Mouse (Mus musculus) neural tube, embryonic 14.5 days (tissue): Measurements from ENCODE around the gene Rhpn2. TPM values are rescaled to one million over a fixed set of nuclear protein-coding genes. Genes with fewer than 3 reads are reported as not detected.

Source experiments
- ATAC-seq: fragments of 200-750 bp; cut with Nextera tagmentation; 2 replicates; pipeline ENCODE4 v1.8.0; 2017; ENCODE audit warnings: low read depth, mild to moderate bottlenecking, moderate TSS enrichment, moderate library complexity
- H3K27ac ChIP-seq: fragments of 300-500 bp; sonication (generic); 2 replicates; pipeline ENCODE4 v1.5.1; 2014; ENCODE audit warnings: low read depth, mild to moderate bottlenecking, control low read depth, low read length, moderate library complexity, mixed read lengths
- H3K27me3 ChIP-seq: fragments of 300-500 bp; sonication (generic); 2 replicates; pipeline ENCODE4 v1.6.1; 2014; ENCODE audit warnings: low read length; ENCODE audit not compliant: control insufficient read depth, insufficient read depth
- H3K36me3 ChIP-seq: fragments of 300-500 bp; sonication (generic); 2 replicates; pipeline ENCODE4 v1.6.1; 2014; ENCODE audit warnings: low read length, mixed read lengths; ENCODE audit not compliant: control insufficient read depth, insufficient read depth
- H3K4me1 ChIP-seq: fragments of 300-500 bp; sonication (generic); 2 replicates; pipeline ENCODE4 v1.6.1; 2014; ENCODE audit warnings: low read length; ENCODE audit not compliant: control insufficient read depth, insufficient read depth
- H3K4me2 ChIP-seq: fragments of 300-500 bp; sonication (generic); 2 replicates; pipeline ENCODE4 v1.6.1; 2014; ENCODE audit warnings: mild to moderate bottlenecking, low read depth, low read length, control low read depth
- H3K4me3 ChIP-seq: fragments of 300-500 bp; sonication (generic); 2 replicates; pipeline ENCODE4 v1.5.1; 2014; ENCODE audit warnings: low read depth, low read length, control low read depth, mixed read lengths
- H3K9ac ChIP-seq: fragments of 300-500 bp; sonication (generic); replicated peaks from 2 replicates; pipeline ENCODE4 v1.6.1; 2014; ENCODE audit warnings: low read depth, mild to moderate bottlenecking, control low read depth, low read length, mixed read lengths
- H3K9me3 ChIP-seq: fragments of 300-500 bp; sonication (generic); 2 replicates; pipeline ENCODE4 v1.6.1; 2016; ENCODE audit warnings: low read length; ENCODE audit not compliant: control insufficient read depth
- WGBS: fragments of 180-500 bp; shearing (Covaris S2); extraction: QIAGEN DNeasy Blood & Tissue Kit; methylation state at CpG from one replicate; pipeline ENCODE4 v1.1.7; 2014; 5-methylcytosine and 5-hydroxymethylcytosine counted together
- polyA plus RNA-seq: library from polyadenylated mRNA; unstranded; fragments of >200 nt; fragmentation: Nextera tagmentation; extraction: Ambion mirVana; gene quantifications from 2 replicates; pipeline ENCODE4 v1.2.1, GENCODE M21; 2014

The Rhpn2 gene
- polyA plus RNA-seq, 1 experiment from 2014 or later: 5.8 TPM

GRCm38 (mm10) chr7:35341282-35341681, 7.3 kb downstream of the Rhpn2 start:
- Histone ChIP-seq H3K4me1 (no peaks in the 10 kb centered on the region), H3K9me3 (no peaks in the 10 kb centered on the region), H3K9ac (no peak overlapping the region), H3K27me3 (no peaks in the 10 kb centered on the region), H3K4me2 (no peak overlapping the region), H3K36me3 (no peaks in the 10 kb centered on the region), H3K27ac (no peak overlapping the region), H3K4me3 (no peak overlapping the region)
- no peak for ATAC-seq
- WGBS: 85% methylated on average over 6 of the region's 6 CpGs

GRCm38 (mm10) chr7:35342498-35342897, 8.5 kb downstream of the Rhpn2 start:
- no peaks in the 10 kb centered on the region for H3K4me1 ChIP-seq
- H3K9me3 ChIP-seq: no peaks in the 10 kb centered on the region
- H3K9ac ChIP-seq: no peak overlapping the region
- 73% methylated on average over 4 of the region's 4 CpGs for WGBS
- no peak overlapping the region for H3K4me3 ChIP-seq
- H3K4me2 ChIP-seq: no peak overlapping the region
- ATAC-seq: no peak
- no peaks in the 10 kb centered on the region for H3K36me3 ChIP-seq
- H3K27ac ChIP-seq: no peak overlapping the region
- no peaks in the 10 kb centered on the region for H3K27me3 ChIP-seq

DNA sequence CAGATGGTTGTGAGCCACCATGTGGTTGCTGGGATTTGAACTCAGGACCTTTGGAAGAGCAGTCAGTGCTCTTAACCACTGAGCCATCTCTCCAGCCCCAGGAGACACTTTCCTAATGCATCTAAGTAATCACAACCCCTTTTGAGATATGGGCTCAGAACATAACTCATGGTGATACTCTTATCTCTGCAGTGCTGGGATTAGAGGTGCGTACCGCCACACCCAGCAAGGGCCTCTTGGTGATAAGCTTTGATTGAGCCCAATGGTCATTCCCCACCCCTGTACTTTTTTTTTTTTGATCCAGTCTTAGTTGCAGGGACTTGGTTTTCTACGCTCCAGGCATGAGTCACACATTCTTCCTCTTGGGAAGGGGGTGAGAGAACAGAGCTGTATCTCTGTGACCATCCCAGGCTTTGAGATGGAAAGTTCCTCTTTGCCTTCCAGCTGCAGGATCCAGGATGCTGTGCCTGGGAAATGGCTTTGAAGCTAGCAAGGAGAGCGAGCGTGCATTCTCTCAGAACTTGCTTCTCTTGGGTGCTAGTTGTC, 10.9 kb downstream of the Rhpn2 start:
- Histone ChIP-seq H3K9ac (no peak overlapping the region), H3K4me1 (no peaks in the 10 kb centered on the region), H3K4me3 (no peak overlapping the region), H3K36me3 (no peaks in the 10 kb centered on the region), H3K27me3 (no peaks in the 10 kb centered on the region), H3K9me3 (no peaks in the 10 kb centered on the region), H3K27ac (no peak overlapping the region), H3K4me2 (no peak overlapping the region)
- 94% methylated on average over 5 of the region's 5 CpGs for WGBS
- no peak for ATAC-seq

- 79% methylated on average over 17 of the region's 18 CpGs for WGBS
- Histone ChIP-seq H3K9me3 (no peaks in the 10 kb centered on the region), H3K27ac (no peak overlapping the region), H3K4me2 (no peak overlapping the region), H3K27me3 (no peaks in the 10 kb centered on the region), H3K4me3 (no peak overlapping the region), H3K9ac (no peak overlapping the region), H3K4me1 (no peaks in the 10 kb centered on the region), H3K36me3 (no peaks in the 10 kb centered on the region)
- ATAC-seq: no peak
Measured at GRCm38 (mm10) chr7:35347918-35348700, 14.1 kb downstream of the Rhpn2 start.

DNA sequence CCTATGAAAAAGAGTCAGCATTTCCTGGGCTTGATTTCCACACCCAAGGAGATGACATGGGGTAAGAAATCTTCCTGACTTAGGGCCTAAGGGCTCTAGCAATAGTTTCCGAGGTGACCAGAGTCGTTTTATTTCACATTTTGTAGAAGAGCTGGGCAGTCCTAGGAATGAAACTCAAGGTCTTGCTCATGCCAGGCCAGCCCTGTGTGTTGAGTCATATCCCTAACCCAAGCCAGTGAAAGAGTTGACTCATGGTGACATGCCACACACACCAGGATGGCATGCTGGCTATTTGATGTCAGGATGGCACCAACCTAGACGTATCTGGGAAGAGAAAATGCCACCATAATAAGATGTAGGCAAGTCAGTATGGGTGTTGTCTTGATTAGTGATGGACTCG, 15.1 kb downstream of the Rhpn2 start:
- Histone ChIP-seq H3K4me3 (no peak overlapping the region), H3K4me1 (no peaks in the 10 kb centered on the region), H3K9ac (no peak overlapping the region), H3K27ac (no peak overlapping the region), H3K9me3 (no peaks in the 10 kb centered on the region), H3K4me2 (no peak overlapping the region), H3K36me3 (no peaks in the 10 kb centered on the region), H3K27me3 (no peaks in the 10 kb centered on the region)
- 95% methylated on average over 4 of the region's 4 CpGs for WGBS
- no peak for ATAC-seq

GRCm38 (mm10) chr7:35349886-35350684, 16.1 kb downstream of the Rhpn2 start:
- no peak overlapping the region for H3K27ac ChIP-seq
- ATAC-seq: no peak
- WGBS: 90% methylated on average over 8 of the region's 8 CpGs

GRCm38 (mm10) chr7:35351155-35351554, 17.2 kb downstream of the Rhpn2 start:
- 91% methylated on average over 3 of the region's 3 CpGs for WGBS
- no peaks in the 10 kb centered on the region for H3K36me3 ChIP-seq
- no peak overlapping the region for H3K9ac ChIP-seq
- H3K4me1 ChIP-seq: no peaks in the 10 kb centered on the region
- ATAC-seq: no peak
- no peak overlapping the region for H3K4me3 ChIP-seq
- no peak overlapping the region for H3K27ac ChIP-seq
- H3K4me2 ChIP-seq: no peak overlapping the region
- H3K27me3 ChIP-seq: no peaks in the 10 kb centered on the region
- H3K9me3 ChIP-seq: no peaks in the 10 kb centered on the region

More at GRCm38 (mm10) chr7:35349886-35350684, 16.1 kb downstream of the Rhpn2 start:
- Histone ChIP-seq H3K27me3 (no peaks in the 10 kb centered on the region), H3K4me2 (no peak overlapping the region), H3K4me1 (no peaks in the 10 kb centered on the region), H3K9me3 (no peaks in the 10 kb centered on the region), H3K9ac (no peak overlapping the region), H3K36me3 (no peaks in the 10 kb centered on the region), H3K4me3 (no peak overlapping the region)

- WGBS: 93% methylated on average over 15 of the region's 15 CpGs
- H3K27me3 ChIP-seq: no peaks in the 10 kb centered on the region
- H3K4me3 ChIP-seq: no peak overlapping the region
- H3K4me2 ChIP-seq: no peak overlapping the region
- H3K4me1 ChIP-seq: no peaks in the 10 kb centered on the region
- no peak overlapping the region for H3K9ac ChIP-seq
- H3K27ac ChIP-seq: no peak overlapping the region
- no peaks in the 10 kb centered on the region for H3K9me3 ChIP-seq
- H3K36me3 ChIP-seq: no peaks in the 10 kb centered on the region
- no peak for ATAC-seq
Measured at GRCm38 (mm10) chr7:35353306-35353705, 19.3 kb downstream of the Rhpn2 start.

DNA sequence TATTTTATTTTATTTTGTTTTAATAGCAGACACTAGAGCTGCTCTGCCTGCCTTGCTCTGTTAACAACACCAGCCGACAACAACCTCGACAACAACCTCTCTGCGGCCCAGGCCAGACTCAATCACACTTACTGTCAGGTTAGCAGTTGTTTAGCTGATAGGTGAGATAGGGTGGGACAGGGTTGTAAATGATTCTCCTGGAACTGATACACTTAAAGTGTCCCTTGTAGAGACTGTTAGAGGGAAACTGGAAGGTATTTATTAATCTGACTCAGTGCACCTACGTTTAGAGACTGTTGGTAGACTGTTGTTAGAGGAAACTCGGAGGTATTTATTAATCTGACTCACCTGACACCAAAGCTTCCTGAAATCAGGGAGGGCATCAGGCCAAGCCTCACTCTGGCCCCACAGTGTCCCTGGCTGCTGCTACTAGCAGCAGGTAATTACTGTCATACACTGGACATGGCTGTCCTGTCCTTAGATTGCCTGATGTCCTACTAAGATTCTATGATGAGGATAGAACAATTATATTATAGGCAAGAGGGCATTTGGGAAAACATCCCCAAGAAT, 21.4 kb downstream of the Rhpn2 start:
- Histone ChIP-seq H3K9me3 (no peaks in the 10 kb centered on the region), H3K36me3 (no peaks in the 10 kb centered on the region), H3K27ac (no peak overlapping the region), H3K4me3 (no peak overlapping the region), H3K4me1 (no peaks in the 10 kb centered on the region), H3K27me3 (no peaks in the 10 kb centered on the region), H3K4me2 (no peak overlapping the region), H3K9ac (no peak overlapping the region)
- 87% methylated on average over 5 of the region's 5 CpGs for WGBS
- no peak for ATAC-seq
